Mouse (Mus musculus) mature B cell (primary cell): ENCODE results near the gene Ccng1.

Experiments used
- in situ Hi-C: fragments of 300-500 bp; cut with MboI; formaldehyde crosslinking; loops from 2 replicates; pipeline ENCODE4 v1.14.3; 2019

The Ccng1 gene

GRCm38 (mm10) chr11:40755109-40755627 lies at the start of gene Ccng1:
Ccng1 (minus strand) TSS chr11:40755311.
- in situ Hi-C loops: no loop called here

GRCm38 (mm10) chr11:40790307-40790706 lies 35.2 kb upstream of the Ccng1 start:
- in situ Hi-C loops: no loop called here

GRCm38 (mm10) chr11:40789701-40790100 lies 34.6 kb upstream of the Ccng1 start:
- in situ Hi-C loops: no loop called here

GRCm38 (mm10) chr11:40786900-40787299 lies 31.8 kb upstream of the Ccng1 start:
- in situ Hi-C loops: no loop called here

- in situ Hi-C loops: no loop called here
Observed at GRCm38 (mm10) chr11:40784326-40784725, 29.2 kb upstream of the Ccng1 start.

GRCm38 (mm10) chr11:40783346-40783745 lies 28.2 kb upstream of the Ccng1 start:
- in situ Hi-C loops: no loop called here

GRCm38 (mm10) chr11:40781857-40782256 lies 26.7 kb upstream of the Ccng1 start:
- in situ Hi-C loops: no loop called here

- in situ Hi-C loops: no loop called here
Observed at GRCm38 (mm10) chr11:40775315-40776269, 20.5 kb upstream of the Ccng1 start.

- in situ Hi-C loops: no loop called here
Observed at GRCm38 (mm10) chr11:40764690-40765089, 9.6 kb upstream of the Ccng1 start.

- in situ Hi-C loops: no loop called here
Observed at GRCm38 (mm10) chr11:40763395-40763794, 8.3 kb upstream of the Ccng1 start.

GRCm38 (mm10) chr11:40759896-40760295 lies 4.8 kb upstream of the Ccng1 start:
- in situ Hi-C loops: no loop called here

- in situ Hi-C loops: no loop called here
Observed at GRCm38 (mm10) chr11:40755968-40756367, 857 bp upstream of the Ccng1 start.

- in situ Hi-C loops: no loop called here
Observed at GRCm38 (mm10) chr11:40754664-40755107, 425 bp downstream of the Ccng1 start.

- in situ Hi-C loops: no loop called here
Observed at GRCm38 (mm10) chr11:40753836-40754235, 1.3 kb downstream of the Ccng1 start.

- in situ Hi-C loops: no loop called here
Observed at GRCm38 (mm10) chr11:40747716-40748115, 7.4 kb downstream of the Ccng1 start.

GRCm38 (mm10) chr11:40746361-40746760 lies 8.8 kb downstream of the Ccng1 start:
- in situ Hi-C loops: no loop called here

GRCm38 (mm10) chr11:40744348-40744747 lies 10.8 kb downstream of the Ccng1 start:
- in situ Hi-C loops: no loop called here

GRCm38 (mm10) chr11:40741605-40742262 lies 13.4 kb downstream of the Ccng1 start:
- in situ Hi-C loops: no loop called here

- in situ Hi-C loops: loop anchor here (10.0 kb wide), 1 partner anchor 53 kb away; no protein-coding TSS in a partner anchor
Observed at GRCm38 (mm10) chr11:40737369-40737768, 17.7 kb downstream of the Ccng1 start.

- in situ Hi-C loops: loop anchor here (10.0 kb wide), 1 partner anchor 50 kb away; no protein-coding TSS in a partner anchor
Observed at GRCm38 (mm10) chr11:40734251-40734752, 20.8 kb downstream of the Ccng1 start.

GRCm38 (mm10) chr11:40733339-40734174 lies 21.6 kb downstream of the Ccng1 start, which contains the start of the genes Hmmr and Nudcd2:
Hmmr (minus strand) TSS chr11:40733422.
Nudcd2 (plus strand) TSS chr11:40733667.
- in situ Hi-C loops: loop anchor here (10.0 kb wide), 1 partner anchor 49 kb away; no protein-coding TSS in a partner anchor
